Mouse (Mus musculus) hindbrain, embryonic 13.5 days (tissue): Measurements from ENCODE around the gene Gapdh. TPM values are rescaled to one million over a fixed set of nuclear protein-coding genes. Genes with fewer than 3 reads are reported as not detected.
A peak's percentile ranks its signal among the peaks of the same experiment; 100 is the strongest.

ENCODE experiments used
- ATAC-seq: fragments of 200-750 bp; cut with Nextera tagmentation; 2 replicates; pipeline ENCODE4 v1.8.0; 2017; ENCODE audit warnings: moderate TSS enrichment; ENCODE audit not compliant: low FRiP score
- H3K27ac ChIP-seq: fragments of 300-500 bp; sonication (generic); 2 replicates; pipeline ENCODE4 v1.5.1; 2015; ENCODE audit warnings: inconsistent platforms, mild to moderate bottlenecking, moderate library complexity
- H3K27me3 ChIP-seq: fragments of 300-500 bp; sonication (generic); 2 replicates; pipeline ENCODE4 v1.6.1; 2015; ENCODE audit warnings: mild to moderate bottlenecking, inconsistent platforms
- H3K36me3 ChIP-seq: fragments of 300-500 bp; sonication (generic); 2 replicates; pipeline ENCODE4 v1.6.1; 2015; ENCODE audit warnings: mild to moderate bottlenecking, inconsistent platforms
- H3K4me1 ChIP-seq: fragments of 300-500 bp; sonication (generic); replicated peaks from 2 replicates; pipeline ENCODE4 v1.6.1; 2015; ENCODE audit warnings: inconsistent platforms
- H3K4me2 ChIP-seq: fragments of 300-500 bp; sonication (generic); 2 replicates; pipeline ENCODE4 v1.6.1; 2015; ENCODE audit warnings: inconsistent platforms, mild to moderate bottlenecking, moderate library complexity
- H3K4me3 ChIP-seq: fragments of 300-500 bp; sonication (generic); 2 replicates; pipeline ENCODE4 v1.5.1; 2015; ENCODE audit warnings: mild to moderate bottlenecking, inconsistent platforms
- H3K9ac ChIP-seq: fragments of 300-500 bp; sonication (generic); 2 replicates; pipeline ENCODE4 v1.6.1; 2015; ENCODE audit warnings: mild to moderate bottlenecking, inconsistent platforms
- H3K9me3 ChIP-seq: fragments of 300-500 bp; sonication (generic); 2 replicates; pipeline ENCODE4 v1.6.1; 2016; ENCODE audit warnings: inconsistent platforms
- WGBS: fragments of 180-500 bp; shearing (Covaris S2); methylation state at CpG from one replicate; pipeline ENCODE4 v1.1.7; 2015; 5-methylcytosine and 5-hydroxymethylcytosine counted together
- polyA plus RNA-seq: library from polyadenylated mRNA; unstranded; fragments of >200 nt; fragmentation: Nextera tagmentation; extraction: Ambion mirVana; gene quantifications from 2 replicates; pipeline ENCODE4 v1.2.1, GENCODE M21; 2015

Gapdh gene
- polyA plus RNA-seq, 1 experiment from 2014 or later = 1,320 TPM

GRCm38 (mm10) chr6:125191332-125192015 lies 25.2 kb upstream of the Gapdh start, which contains the start of the genes Ncapd2 and Mrpl51:
TSS of gene Ncapd2 (minus strand) at chr6:125191701.
TSS of gene Mrpl51 (plus strand) at chr6:125191801.
- peak within 1 kb of the TSS; percentile 67 for H3K4me2 ChIP-seq
- ATAC-seq = peak; percentile 97
- H3K9ac ChIP-seq = peak within 1 kb of the TSS; percentile 82
- peak within 1 kb of the TSS; percentile 70 for H3K4me3 ChIP-seq
- H3K36me3 ChIP-seq = peaks cover 59% of the 10 kb centered on the region
- under 1% methylated on average over 54 of the region's 54 CpGs for WGBS
- H3K27me3 ChIP-seq = no peaks in the 10 kb centered on the region
- no peaks in the 10 kb centered on the region for H3K9me3 ChIP-seq
- peak within 1 kb of the TSS; percentile 99 for H3K27ac ChIP-seq
- peaks cover 32% of the 10 kb centered on the region for H3K4me1 ChIP-seq

DNA sequence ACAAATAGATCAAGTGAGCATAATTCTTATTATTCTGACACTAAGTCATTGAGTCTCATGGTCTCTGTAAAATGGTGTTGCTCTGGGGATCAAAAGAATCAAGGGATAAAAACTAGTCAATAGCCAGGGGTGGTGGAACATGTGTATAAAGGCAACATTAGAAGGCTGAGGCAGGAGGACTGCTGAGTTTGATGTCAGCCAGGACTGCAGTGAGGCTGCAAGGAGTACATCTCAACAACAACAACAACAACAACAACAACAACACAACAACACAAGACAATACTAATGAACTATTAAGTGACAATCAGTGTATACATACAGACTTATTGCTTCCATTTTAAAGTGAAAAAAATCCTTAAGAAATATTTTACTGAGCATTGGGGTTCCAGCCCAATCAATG lies 24.5 kb upstream of the Gapdh start:
- H3K36me3 ChIP-seq = peaks cover 62% of the 10 kb centered on the region

GRCm38 (mm10) chr6:125186203-125186602 lies 19.9 kb upstream of the Gapdh start:
- Histone ChIP-seq H3K4me2 (no peak overlapping the region), H3K9ac (no peak overlapping the region), H3K4me1 (peaks cover 16% of the 10 kb centered on the region), H3K27me3 (no peaks in the 10 kb centered on the region), H3K27ac (no peak overlapping the region), H3K4me3 (no peak overlapping the region), H3K36me3 (peaks cover 84% of the 10 kb centered on the region), H3K9me3 (no peaks in the 10 kb centered on the region)
- no peak for ATAC-seq
- 96% methylated on average over 10 of the region's 10 CpGs for WGBS

More for the DNA sequence above, 24.5 kb upstream of the Gapdh start:
- Histone ChIP-seq H3K4me1 (peaks cover 28% of the 10 kb centered on the region), H3K27ac (peak overlapping the region; percentile 99), H3K9me3 (no peaks in the 10 kb centered on the region), H3K4me3 (peak overlapping the region; percentile 70), H3K27me3 (no peaks in the 10 kb centered on the region), H3K4me2 (peak overlapping the region; percentile 67), H3K9ac (peak overlapping the region; percentile 78)
- no peak for ATAC-seq

DNA sequence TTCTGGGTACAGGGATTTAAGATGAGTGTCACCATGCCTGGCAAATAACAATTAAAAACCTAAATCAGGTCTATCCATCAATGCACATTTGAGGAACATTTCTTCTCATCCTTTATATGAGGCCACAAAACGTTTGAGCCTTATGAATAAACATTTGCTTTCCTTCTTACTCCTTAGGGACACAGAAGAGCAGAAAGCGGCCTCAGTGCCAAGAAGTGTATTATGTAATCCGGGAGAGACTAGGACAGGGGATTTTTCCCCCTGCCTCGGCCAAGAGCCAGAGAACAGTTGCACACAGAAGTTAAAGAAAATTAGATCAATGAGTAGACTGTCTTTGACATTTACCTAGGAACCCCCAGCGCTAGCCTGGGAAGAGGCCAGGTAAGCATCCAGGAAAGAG lies 15.9 kb upstream of the Gapdh start:
- Histone ChIP-seq H3K27me3 (no peaks in the 10 kb centered on the region), H3K27ac (no peak overlapping the region), H3K4me2 (no peak overlapping the region), H3K9me3 (no peaks in the 10 kb centered on the region), H3K9ac (no peak overlapping the region), H3K4me1 (no peaks in the 10 kb centered on the region), H3K4me3 (no peak overlapping the region), H3K36me3 (peaks cover 98% of the 10 kb centered on the region)
- 76% methylated on average over 5 of the region's 5 CpGs for WGBS
- no peak for ATAC-seq

GRCm38 (mm10) chr6:125179601-125180000 lies 13.3 kb upstream of the Gapdh start:
- 91% methylated on average over 7 of the region's 7 CpGs for WGBS
- no peak overlapping the region for H3K4me3 ChIP-seq
- peaks cover 98% of the 10 kb centered on the region for H3K36me3 ChIP-seq

DNA sequence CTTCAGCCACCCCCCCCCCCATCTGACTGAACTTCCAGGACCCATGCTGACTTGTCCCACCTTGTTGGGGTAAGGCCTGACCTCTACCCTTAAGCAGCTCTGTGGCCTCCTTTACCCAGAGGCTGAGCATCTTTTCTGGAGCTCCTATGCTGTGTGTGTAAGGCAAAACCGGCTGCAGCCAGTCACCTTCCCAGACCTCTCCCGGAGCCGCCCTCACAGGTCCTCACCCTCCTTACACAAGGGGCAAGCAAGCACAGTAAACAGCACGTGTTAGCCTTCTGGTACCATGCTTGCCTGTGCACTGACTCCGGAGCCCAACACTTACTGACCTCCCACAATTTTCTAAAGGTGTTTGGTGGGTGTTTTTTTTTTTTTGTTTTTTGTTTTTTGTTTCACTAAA lies 9.2 kb upstream of the Gapdh start:
- no peak for ATAC-seq
- Histone ChIP-seq H3K36me3 (peaks cover 99% of the 10 kb centered on the region), H3K9ac (no peak overlapping the region), H3K27ac (no peak overlapping the region), H3K9me3 (no peaks in the 10 kb centered on the region), H3K4me3 (no peak overlapping the region), H3K27me3 (no peaks in the 10 kb centered on the region), H3K4me1 (no peaks in the 10 kb centered on the region), H3K4me2 (no peak overlapping the region)
- WGBS = 86% methylated on average over 5 of the region's 5 CpGs

More at GRCm38 (mm10) chr6:125179601-125180000, 13.3 kb upstream of the Gapdh start:
- Histone ChIP-seq H3K9me3 (no peaks in the 10 kb centered on the region), H3K27ac (no peak overlapping the region), H3K27me3 (no peaks in the 10 kb centered on the region), H3K4me2 (no peak overlapping the region), H3K9ac (no peak overlapping the region), H3K4me1 (no peaks in the 10 kb centered on the region)
- ATAC-seq = no peak

GRCm38 (mm10) chr6:125173256-125173655 lies 7.0 kb upstream of the Gapdh start:
- H3K4me2 ChIP-seq = no peak overlapping the region
- peaks cover 100% of the 10 kb centered on the region for H3K36me3 ChIP-seq
- no peak overlapping the region for H3K27ac ChIP-seq
- no peak overlapping the region for H3K4me3 ChIP-seq
- no peaks in the 10 kb centered on the region for H3K4me1 ChIP-seq
- H3K27me3 ChIP-seq = no peaks in the 10 kb centered on the region
- WGBS = 88% methylated on average over 7 of the region's 7 CpGs
- H3K9ac ChIP-seq = no peak overlapping the region
- no peaks in the 10 kb centered on the region for H3K9me3 ChIP-seq
- ATAC-seq = no peak

GRCm38 (mm10) chr6:125172474-125172873 lies 6.2 kb upstream of the Gapdh start:
- Histone ChIP-seq H3K4me1 (peaks cover 4% of the 10 kb centered on the region), H3K27ac (no peak overlapping the region), H3K4me3 (no peak overlapping the region), H3K4me2 (no peak overlapping the region), H3K9me3 (no peaks in the 10 kb centered on the region), H3K27me3 (no peaks in the 10 kb centered on the region), H3K36me3 (peaks cover 100% of the 10 kb centered on the region), H3K9ac (no peak overlapping the region)
- WGBS = 85% methylated on average over 2 of the region's 2 CpGs
- no peak for ATAC-seq

DNA sequence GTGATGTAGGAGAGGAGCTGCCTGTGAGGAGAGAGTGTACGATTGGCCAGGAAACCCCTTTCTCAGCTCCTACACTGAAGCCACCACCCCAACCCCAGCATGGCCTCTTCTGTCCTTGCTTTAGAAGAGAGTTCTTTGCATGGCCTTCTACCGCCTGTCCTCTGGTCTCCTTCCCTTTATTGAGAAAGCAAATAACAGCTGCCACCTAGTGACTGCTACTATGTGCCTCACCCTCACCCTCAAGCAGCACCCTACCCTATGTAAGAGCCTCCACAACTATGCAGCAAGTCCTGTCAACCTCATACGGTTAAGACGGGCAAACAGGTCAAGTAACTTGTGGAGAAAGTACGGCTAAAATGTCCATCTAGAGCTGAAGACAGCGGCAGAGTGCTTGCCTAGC lies 3.9 kb upstream of the Gapdh start:
- no peaks in the 10 kb centered on the region for H3K9me3 ChIP-seq
- H3K4me2 ChIP-seq = no peak overlapping the region
- no peak overlapping the region for H3K27ac ChIP-seq
- H3K36me3 ChIP-seq = peaks cover 81% of the 10 kb centered on the region
- WGBS = 91% methylated on average over 6 of the region's 6 CpGs
- no peak for ATAC-seq
- H3K27me3 ChIP-seq = no peaks in the 10 kb centered on the region
- H3K4me1 ChIP-seq = peaks cover 22% of the 10 kb centered on the region
- no peak overlapping the region for H3K9ac ChIP-seq
- no peak overlapping the region for H3K4me3 ChIP-seq

- 92% methylated on average over 14 of the region's 14 CpGs for WGBS
- H3K4me2 ChIP-seq = no peak overlapping the region
Measured at GRCm38 (mm10) chr6:125168086-125168485, 1.8 kb upstream of the Gapdh start.

DNA sequence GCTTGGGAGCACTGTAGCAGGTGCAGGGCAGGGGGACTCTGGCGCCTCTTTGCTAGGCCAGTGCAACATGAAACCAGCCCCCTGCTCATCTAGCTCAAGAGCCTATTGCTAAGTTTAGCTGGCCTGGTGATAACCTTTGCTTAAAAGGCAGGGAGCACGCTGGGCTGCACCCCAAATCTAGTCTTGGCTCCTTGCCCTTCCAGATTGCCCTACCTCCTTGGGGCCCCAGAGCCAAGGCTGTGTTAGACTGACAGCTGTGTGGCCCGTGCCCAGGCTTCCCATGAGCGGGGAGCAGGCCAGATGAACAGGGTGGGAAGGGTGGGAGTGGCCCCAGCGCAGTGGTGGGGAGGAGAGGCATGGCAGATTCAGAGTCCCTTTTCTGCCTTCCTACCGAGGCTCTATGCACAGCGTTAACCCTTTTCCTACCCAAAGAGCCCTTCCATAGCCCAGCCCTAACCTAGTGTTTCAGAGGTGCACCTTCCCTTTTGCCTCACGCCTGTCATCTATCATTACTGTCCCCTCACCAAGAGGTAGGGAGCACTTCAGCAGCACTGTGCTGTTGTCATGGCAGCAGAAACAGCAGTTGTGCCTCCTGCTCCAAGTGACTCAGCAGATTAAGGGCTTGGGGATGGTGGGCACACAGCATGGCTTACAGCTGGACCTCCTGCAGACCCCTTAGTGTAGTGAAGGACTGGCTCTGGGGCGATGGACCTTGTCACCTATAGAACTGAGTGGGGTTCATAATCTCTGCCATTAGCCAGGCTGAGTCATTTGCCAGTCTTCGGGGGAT lies 789 bp upstream of the Gapdh start:
- Histone ChIP-seq H3K9ac (peak overlapping the region; percentile 98), H3K4me1 (peaks cover 42% of the 10 kb centered on the region), H3K9me3 (no peaks in the 10 kb centered on the region), H3K4me2 (peak overlapping the region; percentile 97), H3K36me3 (peaks cover 66% of the 10 kb centered on the region), H3K4me3 (no peak overlapping the region; the same call in 1 of the 2 replicates), H3K27me3 (no peaks in the 10 kb centered on the region), H3K27ac (peak overlapping the region; percentile 95)
- ATAC-seq = no peak
- WGBS = 16% methylated on average over 10 of the region's 10 CpGs

More at GRCm38 (mm10) chr6:125168086-125168485, 1.8 kb upstream of the Gapdh start:
- H3K4me3 ChIP-seq = no peak overlapping the region
- no peak for ATAC-seq
- H3K9me3 ChIP-seq = no peaks in the 10 kb centered on the region
- H3K27ac ChIP-seq = no peak overlapping the region
- H3K27me3 ChIP-seq = no peaks in the 10 kb centered on the region
- peaks cover 36% of the 10 kb centered on the region for H3K4me1 ChIP-seq
- peak overlapping the region; percentile 6; the same call in 1 of the 2 replicates for H3K9ac ChIP-seq
- peaks cover 69% of the 10 kb centered on the region for H3K36me3 ChIP-seq

DNA sequence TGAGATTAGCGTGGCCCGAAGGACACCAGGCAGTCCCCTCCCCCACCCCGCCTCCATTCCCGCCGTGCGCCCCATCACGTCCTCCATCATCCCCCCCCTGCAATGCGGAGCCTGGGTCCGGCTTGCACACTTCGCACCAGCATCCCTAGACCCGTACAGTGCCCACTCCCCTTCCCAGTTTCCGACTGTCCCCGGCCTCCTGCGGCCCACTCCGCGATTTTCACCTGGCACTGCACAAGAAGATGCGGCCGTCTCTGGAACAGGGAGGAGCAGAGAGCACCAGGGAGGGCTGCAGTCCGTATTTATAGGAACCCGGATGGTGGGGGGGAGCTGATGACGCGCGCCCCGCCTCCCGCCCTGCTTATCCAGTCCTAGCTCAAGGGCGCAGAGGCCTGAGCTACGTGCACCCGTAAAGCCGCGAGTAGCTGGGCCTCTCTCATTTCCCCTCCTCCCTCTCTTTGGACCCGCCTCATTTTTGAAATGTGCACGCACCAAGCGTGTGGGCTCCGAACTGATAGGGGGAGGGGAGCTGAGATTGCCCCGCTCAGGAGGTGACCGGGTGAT lies 857 bp downstream of the Gapdh start:
- Histone ChIP-seq H3K27me3 (no peaks in the 10 kb centered on the region), H3K9ac (peak overlapping the region; percentile 98), H3K4me1 (peaks cover 57% of the 10 kb centered on the region), H3K4me2 (peak overlapping the region; percentile 97), H3K4me3 (peak overlapping the region; percentile 98), H3K27ac (peak overlapping the region; percentile 95), H3K9me3 (no peaks in the 10 kb centered on the region), H3K36me3 (peaks cover 62% of the 10 kb centered on the region)
- peak; percentile 91 for ATAC-seq
- under 1% methylated on average over 36 of the region's 36 CpGs for WGBS
